Mouse (Mus musculus): ENCODE data around the gene Hoxb1. TPM values are rescaled to one million over a fixed set of nuclear protein-coding genes. Genes with fewer than 3 reads are reported as not detected.

The Hoxb1 gene
- total RNA-seq, 2 experiments from 2014 or later: not detected

DNA sequence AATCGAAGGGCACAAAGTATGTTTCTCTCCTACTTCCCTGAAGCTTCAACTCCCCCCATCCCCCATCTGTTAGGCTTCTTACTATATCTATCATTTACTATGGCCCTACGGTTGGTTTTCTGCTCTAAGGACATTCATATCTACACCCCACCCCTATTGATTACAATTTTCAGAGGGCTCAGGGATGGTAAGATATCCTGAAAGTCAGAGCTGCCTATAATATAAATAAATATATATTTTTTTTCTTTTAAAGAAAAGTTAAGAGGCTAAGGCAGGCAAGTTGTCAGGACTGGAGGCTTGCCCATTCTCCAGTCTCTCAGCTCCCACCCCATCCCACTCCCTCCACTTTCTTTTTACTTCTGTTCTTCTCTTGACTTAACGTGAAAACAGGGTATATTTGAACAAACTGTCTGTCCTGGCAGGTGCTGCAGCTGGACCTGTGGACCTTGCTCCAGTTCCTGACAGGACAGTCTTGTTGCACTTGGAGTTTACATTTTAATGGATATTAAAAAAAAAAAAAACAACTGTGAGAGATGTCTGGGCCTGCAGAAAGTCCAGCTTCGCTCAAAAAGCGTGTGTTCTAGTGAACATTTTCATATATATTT, 18.5 kb upstream of the Hoxb1 start:
- no peak for DNase-seq (ENCODE audit: low spot score in 2 of 2)
- intact Hi-C loops (cut with DNase I): loop anchor here (10.0 kb wide), 1 partner anchor 342 kb away; the partner anchor contains the start of gene Igf2bp1

DNA sequence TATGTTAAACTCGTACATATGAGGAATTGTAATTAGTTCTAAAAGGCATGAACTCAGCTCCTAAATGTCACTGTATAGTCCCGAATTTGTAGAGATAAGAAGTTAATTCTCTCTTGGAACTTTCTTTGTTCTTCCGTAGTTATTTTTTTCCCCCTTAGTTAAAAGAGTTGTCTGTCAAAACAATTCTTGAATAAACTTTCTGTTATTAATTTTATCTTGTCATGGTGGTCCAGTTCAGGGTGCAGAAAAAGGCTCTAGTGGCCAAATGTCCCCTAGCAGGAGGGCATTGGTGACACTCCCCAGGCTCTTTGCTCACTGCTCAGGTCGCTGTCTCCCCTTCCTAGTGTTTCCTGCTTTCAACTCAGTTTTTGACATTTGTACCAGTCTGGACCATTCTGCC, 17.8 kb upstream of the Hoxb1 start:
- intact Hi-C loops (cut with DNase I): loop anchor here (10.0 kb wide), 1 partner anchor 343 kb away; the partner anchor contains the start of gene Igf2bp1
- DNase-seq (ENCODE audit: low spot score in 2 of 2): no peak

GRCm38 (mm10) chr11:96348141-96348928, 17.2 kb upstream of the Hoxb1 start:
- DNase-seq (ENCODE audit: low spot score in 2 of 2): no peak
- intact Hi-C loops (cut with DNase I): loop anchor here (10.0 kb wide), 1 partner anchor 344 kb away; the partner anchor contains the start of gene Igf2bp1

- no peak for DNase-seq (ENCODE audit: low spot score in 2 of 2)
- intact Hi-C loops (cut with DNase I): loop anchor here (10.0 kb wide), 1 partner anchor 344 kb away; the partner anchor contains the start of gene Igf2bp1
Measured at GRCm38 (mm10) chr11:96348988-96349387, 16.6 kb upstream of the Hoxb1 start.

GRCm38 (mm10) chr11:96349491-96350340, 15.8 kb upstream of the Hoxb1 start:
- intact Hi-C loops (cut with DNase I): loop anchor here (10.0 kb wide), 1 partner anchor 345 kb away; the partner anchor contains the start of gene Igf2bp1
- no peak for DNase-seq (ENCODE audit: low spot score in 2 of 2)

GRCm38 (mm10) chr11:96350341-96350624, 15.3 kb upstream of the Hoxb1 start, which contains the start of gene Hoxb2:
TSS of gene Hoxb2 (plus strand) at chr11:96350525.
- no peak for DNase-seq (ENCODE audit: low spot score in 2 of 2)
- intact Hi-C loops (cut with DNase I): no loop called here

DNA sequence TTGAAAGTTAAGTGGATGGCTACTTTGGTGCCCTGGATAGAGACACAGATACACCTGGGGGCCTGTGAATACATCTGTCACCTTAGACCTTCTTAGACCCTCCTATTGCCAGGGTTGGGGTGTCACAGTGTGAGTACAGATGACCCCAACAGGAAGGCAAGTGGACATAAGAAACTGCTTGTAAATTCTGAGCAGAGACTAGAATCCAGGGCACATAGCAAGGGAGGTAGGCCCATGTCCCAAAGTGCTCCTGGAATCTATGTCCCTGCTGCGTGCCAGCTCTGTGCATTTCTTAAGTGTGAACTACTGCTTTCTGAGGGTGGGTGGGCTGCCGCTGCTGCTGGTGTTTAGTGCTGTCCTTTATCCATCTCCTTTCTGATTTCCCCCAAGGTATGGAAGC, 14.8 kb upstream of the Hoxb1 start:
- DNase-seq (ENCODE audit: low spot score in 2 of 2): no peak

DNA sequence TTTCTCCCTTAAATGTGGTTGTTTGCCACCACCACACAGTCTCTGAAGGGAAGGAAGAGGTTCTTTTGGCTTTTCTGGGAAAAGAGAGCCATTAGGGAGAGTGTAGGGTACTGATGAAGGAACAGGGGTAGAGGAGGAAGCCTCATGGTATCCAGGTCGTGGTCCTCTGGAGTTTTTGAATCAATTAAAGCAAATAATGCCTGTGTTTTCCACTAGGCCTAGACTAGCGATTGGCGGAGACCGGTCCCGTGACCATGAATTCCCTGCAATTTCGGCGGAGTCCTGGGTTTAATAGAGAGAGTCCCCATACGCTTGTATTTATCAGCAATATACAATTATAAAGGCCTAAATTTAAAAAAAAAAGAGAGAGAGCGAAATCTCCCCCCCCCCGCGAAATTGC, 14.2 kb upstream of the Hoxb1 start:
- DNase-seq (ENCODE audit: low spot score in 2 of 2): no peak
- intact Hi-C loops (cut with DNase I): no loop called here

More for the DNA sequence above, 14.8 kb upstream of the Hoxb1 start:
- intact Hi-C loops (cut with DNase I): no loop called here

DNA sequence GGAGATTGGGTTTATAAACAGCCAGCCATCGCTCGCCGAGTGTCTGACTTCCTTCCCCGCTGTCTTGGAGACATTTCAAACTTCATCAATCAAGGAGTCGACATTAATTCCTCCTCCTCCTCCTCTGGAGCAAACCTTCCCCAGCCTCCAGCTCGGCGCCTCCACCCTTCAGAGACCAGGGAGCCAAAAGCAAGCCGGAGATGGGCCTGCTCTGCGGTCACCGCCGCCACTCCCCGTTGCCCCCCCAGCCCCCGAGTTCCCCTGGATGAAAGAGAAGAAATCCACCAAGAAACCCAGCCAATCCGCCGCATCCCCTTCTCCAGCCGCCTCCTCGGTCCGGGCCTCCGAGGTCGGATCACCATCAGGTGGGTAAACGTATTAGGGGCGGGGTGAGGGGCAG, 13.7 kb upstream of the Hoxb1 start:
- intact Hi-C loops (cut with DNase I): no loop called here
- no peak for DNase-seq (ENCODE audit: low spot score in 2 of 2)

DNA sequence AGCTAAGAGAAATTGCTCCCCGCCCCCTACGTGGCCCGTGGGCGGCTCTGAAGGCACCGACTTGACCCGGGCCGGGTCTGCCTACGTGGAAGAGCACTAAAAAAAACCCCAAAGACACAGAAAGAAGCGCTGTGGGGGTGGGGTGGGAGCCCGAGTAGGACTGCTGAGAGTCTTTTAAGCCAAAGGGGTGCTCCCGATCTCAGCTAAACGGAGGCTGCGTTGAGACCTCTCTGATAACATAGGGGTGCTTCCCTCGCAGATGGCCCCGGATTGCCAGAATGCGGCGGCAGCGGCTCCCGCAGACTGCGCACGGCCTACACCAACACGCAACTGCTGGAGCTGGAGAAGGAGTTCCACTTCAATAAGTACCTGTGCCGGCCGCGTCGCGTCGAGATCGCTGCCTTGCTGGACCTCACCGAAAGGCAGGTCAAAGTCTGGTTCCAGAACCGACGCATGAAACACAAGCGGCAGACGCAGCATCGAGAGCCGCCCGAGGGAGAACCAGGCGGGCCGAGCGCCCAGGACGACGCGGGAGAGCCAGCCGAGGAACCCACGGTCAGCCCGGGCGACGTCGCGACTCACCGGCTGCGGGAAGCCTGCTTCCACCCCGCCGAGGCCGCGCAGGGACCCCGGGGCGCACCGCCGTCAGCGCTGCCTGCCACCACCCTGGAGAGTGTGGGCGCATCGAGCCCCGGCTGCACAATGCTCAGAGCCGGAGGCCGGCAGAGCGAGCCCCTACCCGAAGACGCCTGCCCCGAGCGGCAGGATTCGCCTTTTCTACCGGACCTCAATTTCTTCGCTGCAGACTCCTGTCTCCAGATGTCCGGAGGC, 12.6 kb upstream of the Hoxb1 start:
- DNase-seq (ENCODE audit: low spot score in 2 of 2): no peak
- intact Hi-C loops (cut with DNase I): no loop called here

DNA sequence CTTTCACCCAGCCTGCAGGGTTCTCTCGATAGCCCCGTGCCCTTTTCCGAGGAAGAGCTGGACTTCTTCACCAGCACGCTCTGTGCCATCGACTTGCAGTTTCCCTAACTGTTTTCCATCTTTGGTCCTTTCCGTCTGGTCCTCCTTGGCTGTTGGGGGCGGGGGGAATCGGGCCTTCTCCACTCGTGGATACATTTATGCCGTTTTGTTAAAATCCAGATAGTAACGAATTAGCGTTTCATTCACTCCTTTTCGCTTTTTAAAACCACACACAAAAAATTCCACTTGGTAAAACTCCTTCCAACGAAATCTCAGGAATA, 12.1 kb upstream of the Hoxb1 start:
- DNase-seq (ENCODE audit: low spot score in 2 of 2): no peak
- intact Hi-C loops (cut with DNase I): no loop called here

DNA sequence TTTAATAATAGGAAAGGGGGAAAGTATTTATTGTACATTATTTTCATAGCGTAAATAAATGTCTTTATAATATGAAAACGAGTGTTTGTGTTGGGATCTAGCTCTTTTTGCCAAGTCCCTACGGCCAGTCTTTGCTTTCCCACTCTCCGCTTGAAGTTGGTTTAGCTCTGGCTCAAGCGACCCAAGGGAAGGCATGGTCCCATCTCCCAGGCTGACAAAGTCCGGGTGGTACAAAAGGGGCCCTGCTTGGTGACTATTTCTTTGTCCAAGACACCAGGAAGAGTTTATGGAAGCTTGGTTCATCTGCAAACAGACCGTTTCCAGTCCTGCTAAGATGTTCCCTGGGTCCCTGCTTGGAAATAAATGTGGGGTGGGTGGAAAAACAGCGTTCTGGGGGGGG, 11.6 kb upstream of the Hoxb1 start:
- no peak for DNase-seq (ENCODE audit: low spot score in 2 of 2)
- intact Hi-C loops (cut with DNase I): no loop called here

DNA sequence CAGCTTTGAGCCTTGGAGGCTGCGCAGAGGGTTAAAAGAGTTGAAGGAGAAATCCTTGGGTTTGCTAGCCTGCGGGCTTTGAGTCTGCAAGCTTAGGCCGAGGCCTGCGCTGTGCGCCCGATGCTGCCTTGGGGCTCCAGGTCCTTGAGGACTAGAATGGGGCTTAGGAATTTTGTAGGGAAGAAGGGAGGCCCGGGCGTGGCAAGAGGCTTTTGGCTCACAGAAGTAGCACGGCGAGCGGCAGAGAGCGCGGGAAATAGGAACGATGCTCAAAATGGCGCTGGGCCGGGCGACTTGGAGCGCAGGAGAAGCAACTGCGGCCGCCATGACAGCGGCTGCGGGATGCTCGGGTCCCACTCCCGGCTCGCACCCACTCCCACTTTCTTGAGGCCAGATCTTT, 11.2 kb upstream of the Hoxb1 start:
- no peak for DNase-seq (ENCODE audit: low spot score in 2 of 2)
- intact Hi-C loops (cut with DNase I): no loop called here

DNA sequence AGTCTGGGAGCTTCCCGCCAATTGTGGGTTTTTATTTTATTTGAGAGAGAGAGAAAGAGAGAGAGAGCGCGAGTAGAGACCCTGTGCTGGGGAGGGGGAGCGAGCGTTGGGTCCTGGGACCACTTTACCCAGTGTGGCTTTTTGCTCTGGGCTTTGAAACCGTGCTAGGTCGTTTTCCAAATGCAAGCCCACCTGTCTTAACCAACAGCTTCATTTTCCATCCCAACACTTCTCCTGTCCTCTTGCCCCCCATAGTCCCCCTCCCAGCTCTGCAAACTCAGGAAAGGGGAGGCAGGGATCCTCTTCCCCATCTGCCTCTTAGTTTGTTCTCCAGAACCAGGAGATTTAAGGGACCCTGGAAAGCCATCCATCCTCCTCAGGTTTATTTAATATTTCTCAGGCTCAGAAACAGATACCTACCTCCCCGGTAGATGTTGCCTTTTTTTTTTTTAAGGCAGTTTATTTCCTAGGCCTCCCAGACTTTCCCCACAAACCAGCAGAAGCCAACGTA, 10.7 kb upstream of the Hoxb1 start:
- DNase-seq (ENCODE audit: low spot score in 2 of 2): no peak
- intact Hi-C loops (cut with DNase I): no loop called here

DNA sequence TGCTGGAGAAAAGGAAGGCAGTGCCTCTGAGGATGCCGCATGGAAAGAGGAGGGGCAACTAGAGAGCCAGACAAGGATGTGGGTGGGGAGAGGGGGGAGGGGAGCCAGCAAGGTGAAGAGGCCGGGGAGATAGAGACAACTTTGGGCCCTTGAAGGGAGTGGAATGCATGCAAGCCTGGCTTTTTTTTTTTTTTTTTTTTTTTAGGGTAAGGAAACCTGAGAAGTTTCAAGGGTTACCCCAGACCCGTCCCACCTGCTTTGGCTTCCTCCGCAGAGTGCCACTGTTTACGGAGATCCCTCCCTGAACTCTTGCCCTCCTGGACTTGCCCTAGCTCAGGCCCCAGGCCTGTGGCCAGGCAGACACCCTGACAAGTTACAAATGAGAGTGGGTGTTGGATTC, 1.7 kb upstream of the Hoxb1 start:
- intact Hi-C loops (cut with DNase I): no loop called here
- DNase-seq (ENCODE audit: low spot score in 2 of 2): no peak

DNA sequence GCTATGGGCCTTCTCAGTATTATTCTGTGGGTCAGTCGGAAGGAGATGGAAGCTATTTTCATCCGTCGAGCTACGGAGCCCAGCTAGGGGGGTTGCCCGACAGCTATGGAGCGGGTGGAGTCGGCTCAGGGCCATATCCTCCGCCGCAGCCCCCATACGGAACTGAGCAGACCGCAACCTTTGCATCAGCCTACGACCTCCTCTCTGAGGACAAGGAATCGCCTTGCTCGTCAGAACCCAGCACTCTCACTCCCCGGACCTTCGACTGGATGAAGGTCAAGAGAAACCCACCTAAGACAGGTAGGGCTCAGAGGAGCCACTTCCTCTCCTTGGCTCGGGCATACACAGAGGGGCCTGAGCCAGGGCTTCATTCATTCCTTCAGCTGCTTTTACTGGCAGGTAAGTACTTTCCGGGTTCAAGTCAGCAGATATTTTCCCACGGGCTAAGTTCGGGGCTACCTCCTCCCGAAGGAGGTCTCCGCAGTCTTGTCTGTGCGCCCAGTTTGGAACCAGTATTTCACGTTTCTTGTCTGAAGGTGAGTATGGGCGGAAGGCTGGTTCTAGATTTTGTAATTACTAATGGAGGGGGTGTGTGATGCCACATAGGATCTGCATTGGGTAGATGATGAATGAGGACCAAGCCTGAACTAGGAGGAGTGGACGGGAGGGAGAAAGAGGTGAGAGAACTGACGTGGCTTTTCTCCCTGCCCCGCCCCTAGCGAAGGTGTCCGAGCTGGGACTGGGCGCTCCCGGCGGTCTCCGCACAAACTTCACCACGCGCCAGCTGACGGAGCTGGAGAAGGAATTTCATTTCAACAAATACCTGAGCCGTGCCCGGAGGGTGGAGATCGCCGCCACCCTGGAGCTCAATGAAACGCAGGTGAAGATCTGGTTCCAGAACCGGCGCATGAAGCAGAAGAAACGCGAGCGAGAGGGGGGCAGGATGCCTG, 815 bp downstream of the Hoxb1 start:
- intact Hi-C loops (cut with DNase I): no loop called here
- no peak for DNase-seq (ENCODE audit: low spot score in 2 of 2)

GRCm38 (mm10) chr11:96367141-96367540, 1.6 kb downstream of the Hoxb1 start:
- DNase-seq (ENCODE audit: low spot score in 2 of 2): no peak
- intact Hi-C loops (cut with DNase I): no loop called here

DNA sequence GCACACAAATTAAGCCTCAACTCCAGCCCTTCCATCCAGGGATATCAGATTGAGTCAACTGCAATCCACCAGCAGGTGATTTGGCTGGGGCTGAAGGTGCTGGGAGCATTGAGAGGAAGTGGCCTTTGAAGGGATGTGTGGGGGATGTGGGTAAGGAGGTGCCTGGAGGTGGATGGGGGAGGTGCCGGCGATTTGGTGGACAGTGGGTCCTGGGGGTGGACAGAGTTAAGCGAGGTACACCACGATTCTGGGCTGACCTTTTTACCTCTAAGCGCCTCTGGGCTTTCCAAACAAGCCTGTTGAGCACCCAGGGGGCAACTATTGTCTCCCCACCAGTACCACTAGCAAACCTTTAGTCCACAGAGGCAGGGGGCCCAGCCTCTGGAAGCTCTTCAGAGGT, 3.1 kb downstream of the Hoxb1 start:
- intact Hi-C loops (cut with DNase I): no loop called here
- DNase-seq (ENCODE audit: low spot score in 2 of 2): no peak
